Mouse (Mus musculus) liver (tissue): ENCODE results near the gene Gm44805.

Experiments
- DNase-seq: peaks from one replicate; pipeline ENCODE4 v3.0.0-alpha.2; 2020; ENCODE audit warnings: mixed read lengths

The Gm44805 gene

GRCm38 (mm10) chr7:19676662-19677061 is 4.6 kb downstream of the Gm44805 start:
- peak; percentile 55 for DNase-seq

GRCm38 (mm10) chr7:19675824-19676223 is 5.4 kb downstream of the Gm44805 start:
- DNase-seq, result no peak

- DNase-seq, result no peak
Measured at GRCm38 (mm10) chr7:19673083-19673699, 8.0 kb downstream of the Gm44805 start.

GRCm38 (mm10) chr7:19671511-19671910 is 9.7 kb downstream of the Gm44805 start:
- DNase-seq, result no peak

GRCm38 (mm10) chr7:19668947-19669721 is 12.1 kb downstream of the Gm44805 start:
- DNase-seq, result peak; percentile 90

- no peak for DNase-seq
Measured at GRCm38 (mm10) chr7:19667434-19667833, 13.8 kb downstream of the Gm44805 start.

GRCm38 (mm10) chr7:19666750-19667149 is 14.5 kb downstream of the Gm44805 start:
- peak; percentile 34 for DNase-seq

- peak; percentile 98 for DNase-seq
Measured at GRCm38 (mm10) chr7:19664955-19665841, 16.0 kb downstream of the Gm44805 start, which contains the start of gene Clptm1. Clptm1 (minus strand) TSS chr7:19665033.

- no peak for DNase-seq
Measured at GRCm38 (mm10) chr7:19664455-19664954, 16.7 kb downstream of the Gm44805 start.

- DNase-seq, result peak; percentile 37
Measured at GRCm38 (mm10) chr7:19663940-19664339, 17.3 kb downstream of the Gm44805 start.

- no peak for DNase-seq
Measured at GRCm38 (mm10) chr7:19652614-19653013, 28.6 kb downstream of the Gm44805 start.

- DNase-seq, result no peak
Measured at GRCm38 (mm10) chr7:19651063-19651786, 30.0 kb downstream of the Gm44805 start.

- DNase-seq, result no peak
Measured at GRCm38 (mm10) chr7:19641223-19641622, 40.0 kb downstream of the Gm44805 start.

- DNase-seq, result no peak
Measured at GRCm38 (mm10) chr7:19635074-19635827, 46.0 kb downstream of the Gm44805 start.

GRCm38 (mm10) chr7:19634591-19634990 is 46.6 kb downstream of the Gm44805 start:
- no peak for DNase-seq

GRCm38 (mm10) chr7:19633855-19634254 is 47.4 kb downstream of the Gm44805 start:
- no peak for DNase-seq

- DNase-seq, result no peak
Measured at GRCm38 (mm10) chr7:19633197-19633596, 48.0 kb downstream of the Gm44805 start.

GRCm38 (mm10) chr7:19632720-19633119 is 48.5 kb downstream of the Gm44805 start:
- peak; percentile 55 for DNase-seq

GRCm38 (mm10) chr7:19632275-19632674 is 48.9 kb downstream of the Gm44805 start:
- peak; percentile 58 for DNase-seq

- peak; percentile 89 for DNase-seq
Measured at GRCm38 (mm10) chr7:19629361-19629734, 51.9 kb downstream of the Gm44805 start, which contains the start of gene Relb. Relb (minus strand) TSS chr7:19629438.
